Mouse (Mus musculus) adrenal gland, postnatal 10 days (tissue): ENCODE measurements around the gene Galnt2. TPM values are rescaled to one million over a fixed set of nuclear protein-coding genes. Genes with fewer than 3 reads are reported as not detected.

Experiments used
- DNase-seq: peaks from one replicate; pipeline ENCODE4 v3.0.0; 2021; ENCODE audit warnings: mixed read lengths
- total RNA-seq, 2 experiments: library from RNA; stranded (reverse); gene quantifications; 2 replicates each; pipeline ENCODE4 v1.2.3; 2021

Galnt2 gene
- total RNA-seq, 2 experiments from 2014 or later = 60.1 to 67.6 TPM

GRCm38 (mm10) chr8:124271518-124271917, 40.3 kb downstream of the Galnt2 start:
- DNase-seq = no peak

DNA sequence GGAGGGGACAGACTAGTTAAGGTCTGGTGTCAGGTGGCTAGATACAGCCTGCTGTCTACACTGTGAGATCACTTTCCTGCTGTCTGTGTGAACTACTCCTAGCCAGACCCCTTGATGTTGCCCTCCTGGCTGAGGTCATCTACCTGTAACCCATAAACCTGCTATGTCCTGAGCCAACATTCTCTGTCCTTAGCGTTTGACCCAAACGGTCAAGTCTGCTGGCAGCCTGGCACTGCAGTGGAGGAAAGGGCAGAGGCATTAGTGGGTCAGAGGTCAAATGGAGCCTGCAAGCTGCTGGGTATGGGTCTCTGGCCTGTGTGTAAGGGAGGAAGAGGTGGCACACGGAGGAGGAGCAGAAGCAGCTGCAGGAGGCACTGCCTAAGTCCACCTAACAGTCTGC, 41.6 kb downstream of the Galnt2 start:
- peak; percentile 50 for DNase-seq

- DNase-seq = no peak
Observed at GRCm38 (mm10) chr8:124273606-124274218, 42.5 kb downstream of the Galnt2 start.

DNA sequence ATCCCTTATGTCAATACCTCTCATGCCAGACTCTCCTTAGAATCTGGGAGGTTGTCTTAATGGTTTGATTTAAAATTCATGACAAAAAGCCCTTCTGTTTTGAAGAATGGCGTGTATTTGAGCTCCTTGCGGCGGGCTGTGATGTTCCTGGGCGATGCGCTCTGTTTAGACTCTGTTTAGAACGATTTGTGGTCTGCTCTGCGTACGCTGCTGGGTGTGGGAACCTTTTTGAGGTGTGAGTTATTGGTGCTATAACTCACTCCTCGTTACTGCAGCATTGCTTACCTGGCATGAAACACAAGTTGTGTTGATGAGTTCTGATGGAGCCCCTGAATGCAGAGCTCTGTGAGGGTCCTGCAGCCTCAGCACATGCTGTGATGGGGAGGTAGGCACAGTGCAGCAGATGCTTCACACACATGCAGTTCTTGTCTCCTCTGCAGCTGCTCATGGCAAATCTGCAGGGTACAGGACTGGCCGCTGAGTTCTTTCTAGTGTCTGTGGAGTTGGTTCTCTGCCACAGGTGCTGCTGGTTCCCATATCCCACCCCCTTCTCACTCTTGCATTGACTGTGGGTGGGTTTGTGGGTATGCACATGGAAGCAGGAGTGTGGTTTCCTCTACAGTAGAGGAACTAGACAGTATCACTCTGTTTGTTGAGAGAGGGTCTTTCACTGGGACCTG, 43.4 kb downstream of the Galnt2 start:
- no peak for DNase-seq

DNA sequence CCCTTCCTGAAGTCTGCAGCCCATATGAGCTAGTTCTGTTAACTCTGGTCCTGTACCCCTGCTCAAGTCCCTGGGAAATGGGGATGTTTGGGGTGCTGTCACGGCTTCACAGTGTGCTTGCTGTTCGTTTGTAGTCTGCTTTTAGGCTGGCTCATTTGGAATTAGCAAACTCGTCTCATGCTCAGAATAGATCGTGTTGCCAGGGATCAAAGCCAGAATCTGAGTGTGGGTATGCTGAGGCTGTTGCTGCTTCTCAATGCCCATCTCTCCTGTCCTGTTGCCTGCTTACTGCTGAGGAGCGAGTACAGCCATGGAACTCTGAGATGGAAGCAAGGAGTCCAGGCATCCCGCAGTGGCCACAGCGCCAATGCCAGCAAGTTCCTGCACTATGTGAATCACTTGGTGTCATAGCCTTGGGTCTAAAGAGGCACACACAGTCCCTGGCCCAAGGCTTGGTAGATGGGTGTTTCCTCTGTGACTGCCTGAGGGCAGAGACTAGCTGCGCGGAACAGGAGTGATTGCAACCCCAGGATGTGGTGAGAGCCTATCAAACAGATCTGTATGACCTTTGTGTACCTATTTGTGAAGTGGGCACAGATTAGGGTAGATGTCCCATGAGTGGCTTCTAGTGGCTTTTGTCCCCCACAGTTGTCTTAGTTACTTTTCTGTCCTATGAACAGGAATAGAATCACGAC, 44.3 kb downstream of the Galnt2 start:
- DNase-seq = no peak

- peak; percentile 72 for DNase-seq
Observed at GRCm38 (mm10) chr8:124277951-124278910, 47.0 kb downstream of the Galnt2 start.

DNA sequence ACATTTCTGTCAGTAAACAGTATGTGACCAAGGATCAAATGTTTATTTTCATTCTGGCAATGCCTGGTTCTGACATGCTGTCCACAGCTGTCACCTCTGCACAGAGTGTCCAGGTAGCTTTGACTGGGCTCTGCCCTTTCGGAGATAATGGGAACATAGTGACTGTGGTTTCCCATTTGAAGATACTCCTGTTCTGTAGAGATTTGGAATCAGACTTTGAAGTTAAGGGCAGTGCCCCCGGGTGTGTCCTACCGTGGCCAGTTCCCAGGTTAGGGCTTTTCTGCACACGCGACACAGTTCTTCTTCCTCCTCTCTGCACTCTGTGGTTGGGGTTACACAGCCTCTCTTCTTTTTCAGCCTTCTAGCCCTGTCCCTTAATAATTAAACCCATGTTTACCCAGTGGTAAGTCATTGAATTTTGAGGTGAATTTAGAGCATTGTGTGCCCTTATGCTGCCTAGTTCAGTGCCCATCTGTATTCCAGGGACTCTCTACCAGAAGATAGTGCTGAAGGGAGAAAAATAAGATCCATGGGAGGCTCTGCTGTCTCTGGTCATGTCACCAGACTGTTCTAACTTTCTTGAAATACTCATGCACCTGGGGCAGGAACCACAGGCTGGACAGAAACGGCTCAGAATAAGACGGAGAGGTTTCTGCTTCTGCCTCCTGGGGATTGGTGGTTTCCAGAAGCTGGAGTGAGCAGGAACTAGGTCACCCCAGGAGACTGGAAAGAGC, 47.9 kb downstream of the Galnt2 start:
- DNase-seq = no peak

DNA sequence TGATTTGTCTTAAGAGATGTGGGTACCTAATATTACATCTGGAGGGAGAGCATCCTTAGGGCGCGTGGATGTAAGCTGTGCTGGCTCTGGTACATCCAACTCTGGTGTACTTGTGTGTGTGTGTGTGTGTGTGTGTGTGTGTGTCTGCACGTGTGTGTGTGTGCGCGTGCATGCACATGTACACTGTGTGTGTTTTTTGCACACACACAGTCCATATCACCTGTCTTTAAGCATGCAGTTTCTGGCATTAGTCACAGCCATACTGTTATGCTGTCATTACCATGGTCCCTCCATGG, 48.4 kb downstream of the Galnt2 start:
- no peak for DNase-seq

GRCm38 (mm10) chr8:124281700-124282541, 50.7 kb downstream of the Galnt2 start:
- DNase-seq = no peak

DNA sequence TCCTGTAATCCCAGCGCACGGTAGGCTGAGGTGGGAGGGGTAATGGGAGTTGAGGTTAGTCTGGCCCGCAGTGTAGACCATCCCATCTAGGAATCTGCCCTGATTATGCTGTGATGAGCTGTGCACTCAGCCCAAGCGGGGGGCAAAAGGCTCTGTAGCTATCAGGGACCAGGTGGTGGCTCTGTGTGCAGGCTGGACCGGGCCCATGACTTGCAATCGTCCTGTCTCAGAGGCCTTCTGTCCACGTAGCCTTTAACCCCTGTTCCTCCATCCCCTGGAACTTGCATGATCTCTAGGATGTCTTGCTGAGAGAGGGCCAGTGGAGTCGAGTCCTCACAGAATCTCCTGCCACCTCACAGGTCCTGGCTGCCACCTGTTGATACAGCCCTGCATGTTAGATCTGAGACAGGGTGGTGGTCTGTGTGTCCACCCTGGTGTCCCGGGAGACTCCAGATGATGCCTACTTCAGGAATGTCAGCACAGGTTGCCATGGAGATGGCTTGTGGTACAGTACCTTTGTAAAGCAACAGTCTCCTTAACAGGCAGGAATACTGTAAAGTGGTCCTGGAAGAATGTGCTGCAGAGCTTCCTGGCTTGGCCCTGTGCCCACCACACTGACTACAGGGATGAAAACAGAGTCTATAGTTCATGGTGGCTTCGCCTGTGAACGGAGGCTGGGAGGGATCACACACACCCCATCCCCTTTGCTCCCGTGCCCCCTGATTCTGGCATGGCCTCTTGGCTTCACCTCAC, 51.9 kb downstream of the Galnt2 start:
- DNase-seq = no peak

GRCm38 (mm10) chr8:124283644-124284332, 52.6 kb downstream of the Galnt2 start:
- DNase-seq = no peak

DNA sequence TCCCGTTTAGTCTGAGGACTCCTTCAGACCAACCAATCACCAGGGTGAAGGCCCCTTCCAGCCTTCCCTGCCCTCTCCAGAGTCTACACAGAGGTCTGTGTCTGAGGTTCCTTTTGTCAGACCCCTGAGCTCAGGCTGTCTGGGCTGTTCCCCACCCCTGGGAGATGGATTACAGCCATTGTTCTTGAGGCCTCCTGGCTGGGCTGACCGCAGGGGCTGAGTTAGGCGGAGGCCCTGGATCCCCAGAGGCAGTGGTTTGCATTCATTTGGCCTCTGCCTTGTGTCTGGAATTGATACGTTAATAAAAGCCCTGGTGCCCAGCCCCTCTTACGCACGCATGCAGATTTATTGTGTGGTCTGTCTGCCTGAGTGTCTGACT, 53.1 kb downstream of the Galnt2 start:
- peak; percentile 48 for DNase-seq

- peak; percentile 78 for DNase-seq
Observed at GRCm38 (mm10) chr8:124284984-124285576, 53.9 kb downstream of the Galnt2 start.

DNA sequence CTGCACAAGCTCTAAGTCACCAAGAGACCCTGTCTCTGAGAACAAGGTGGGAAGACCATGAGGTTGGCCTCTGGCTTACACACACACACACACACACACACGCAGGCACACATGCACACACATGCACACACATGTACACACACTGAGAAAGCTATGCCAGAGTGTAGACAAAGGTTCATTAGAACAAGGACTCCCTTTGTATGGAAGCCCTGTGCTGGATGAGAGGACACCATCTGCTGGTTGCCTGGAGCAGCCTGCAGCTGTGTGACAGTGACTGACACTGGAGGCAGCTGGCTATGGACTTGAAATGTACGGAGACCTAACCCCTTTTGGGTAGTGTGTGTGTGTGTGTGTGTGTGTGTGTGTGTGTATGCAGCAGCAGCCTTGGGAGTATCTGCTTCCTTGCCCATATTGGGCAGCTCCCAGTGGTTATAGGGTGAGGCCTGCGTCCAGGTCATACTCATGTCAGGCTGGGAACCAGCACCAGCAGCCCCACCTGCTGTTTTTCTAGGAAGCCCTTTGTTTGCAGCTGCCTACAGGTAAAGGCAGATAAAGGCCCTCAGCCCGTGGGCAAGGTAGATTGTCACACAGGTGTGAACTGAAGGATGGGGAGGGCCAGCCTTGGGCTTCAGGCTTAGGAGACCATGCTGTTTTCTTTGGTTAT, 55.4 kb downstream of the Galnt2 start:
- DNase-seq = no peak

DNA sequence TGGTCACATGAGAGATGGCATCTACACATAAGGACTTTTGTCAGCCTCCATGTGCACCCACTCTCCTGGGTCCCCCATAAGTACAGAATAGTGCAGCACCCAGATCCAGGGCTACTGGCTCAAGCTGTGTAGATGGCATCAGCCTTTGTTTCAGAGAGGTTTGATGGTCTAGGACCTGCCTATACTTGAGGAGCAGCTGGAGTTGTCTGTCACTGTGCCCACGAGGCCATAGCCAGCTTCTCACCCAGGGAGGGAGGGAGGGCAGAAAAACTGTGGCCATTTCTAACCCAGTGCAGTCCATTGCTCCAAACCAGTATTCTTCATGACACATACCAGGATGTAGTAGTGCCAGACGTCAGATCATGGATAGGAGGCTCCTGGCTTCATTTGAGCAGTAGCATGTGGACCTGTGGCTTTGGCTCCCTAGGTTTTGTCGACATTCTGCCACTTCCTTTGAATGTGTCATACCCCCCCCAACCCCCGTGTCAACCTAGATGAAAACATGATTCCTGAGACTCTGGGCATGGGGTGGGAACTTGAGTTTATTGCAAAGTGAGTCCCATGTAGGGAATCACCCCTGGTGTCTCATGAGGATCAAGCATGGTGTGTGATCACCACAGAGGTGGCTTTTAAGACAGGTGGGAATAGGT, 57.1 kb downstream of the Galnt2 start:
- no peak for DNase-seq

- DNase-seq = no peak
Observed at GRCm38 (mm10) chr8:124289481-124290050, 58.4 kb downstream of the Galnt2 start.

GRCm38 (mm10) chr8:124290911-124291691, 59.9 kb downstream of the Galnt2 start:
- no peak for DNase-seq
